Mouse (Mus musculus) limb, embryonic 11.5 days (tissue): ENCODE measurements at regions not wholly inside any gene's neighbourhood (a gene's known extent, or its start where the extent isn't known, plus 50 kb on each side); places are given as distances from the start of the nearest gene placed in this dataset.

ENCODE experiments used
- ATAC-seq: fragments of 200-750 bp; cut with Nextera tagmentation; 2 replicates; pipeline ENCODE4 v1.8.0; 2017; ENCODE audit warnings: low read depth; ENCODE audit not compliant: insufficient number of reproducible peaks, low FRiP score, low TSS enrichment
- DNase-seq: peaks from one replicate; pipeline ENCODE4 v3.0.0-alpha.2; 2015; ENCODE audit warnings: low spot score
- H3K27ac ChIP-seq: fragments of 300-500 bp; sonication (generic); replicated peaks from 2 replicates; pipeline ENCODE4 v1.5.1; 2014; ENCODE audit warnings: low read depth, mild to moderate bottlenecking, low read length
- H3K27me3 ChIP-seq: fragments of 300-500 bp; sonication (generic); 2 replicates; pipeline ENCODE4 v1.6.1; 2014; ENCODE audit warnings: mild to moderate bottlenecking, low read length, mixed read lengths; ENCODE audit not compliant: control insufficient read depth, insufficient read depth
- H3K36me3 ChIP-seq: fragments of 300-500 bp; sonication (generic); 2 replicates; pipeline ENCODE4 v1.6.1; 2014; ENCODE audit warnings: mild to moderate bottlenecking, low read length, moderate library complexity, mixed read lengths; ENCODE audit not compliant: control insufficient read depth, insufficient read depth
- H3K4me1 ChIP-seq: fragments of 300-500 bp; sonication (generic); 2 replicates; pipeline ENCODE4 v1.6.1; 2014; ENCODE audit warnings: low read length, mixed read lengths; ENCODE audit not compliant: control insufficient read depth, insufficient read depth
- H3K4me2 ChIP-seq: fragments of 300-500 bp; sonication (generic); 2 replicates; pipeline ENCODE4 v1.6.1; 2014; ENCODE audit warnings: low read depth, mild to moderate bottlenecking, moderate library complexity; ENCODE audit not compliant: severe bottlenecking
- H3K4me3 ChIP-seq: fragments of 300-500 bp; sonication (generic); 2 replicates; pipeline ENCODE4 v1.5.1; 2014; ENCODE audit warnings: low read depth, low read length
- H3K9ac ChIP-seq: fragments of 300-500 bp; sonication (generic); 2 replicates; pipeline ENCODE4 v1.6.1; 2014; ENCODE audit warnings: mild to moderate bottlenecking, low read length
- H3K9me3 ChIP-seq: fragments of 300-500 bp; sonication (generic); 2 replicates; pipeline ENCODE4 v1.6.1; 2016; ENCODE audit warnings: low read length; ENCODE audit not compliant: control insufficient read depth
- WGBS: fragments of 180-500 bp; shearing (Covaris S2); extraction: QIAGEN DNeasy Blood & Tissue Kit; methylation state at CpG from one replicate; pipeline ENCODE4 v1.1.7; 2014; 5-methylcytosine and 5-hydroxymethylcytosine counted together

DNA sequence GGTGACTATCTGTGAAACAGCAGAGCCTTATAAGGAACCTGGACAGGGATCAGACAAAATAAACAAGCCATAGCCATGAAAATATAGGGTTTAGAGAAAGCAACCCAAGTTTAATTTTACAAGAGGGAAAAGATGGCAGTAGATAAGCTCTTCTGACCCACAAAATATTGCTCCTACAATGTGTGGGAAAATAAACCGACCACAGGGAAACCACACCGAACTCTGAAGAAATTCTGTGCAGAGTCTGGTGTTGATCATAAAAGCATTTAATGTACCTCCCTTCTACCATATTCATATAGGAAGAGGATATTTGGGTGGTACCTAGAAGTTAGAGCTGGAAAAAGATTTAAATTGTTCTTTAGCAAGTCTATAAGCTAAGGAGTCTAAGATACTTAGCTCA, 146.3 kb downstream of the Ndfip2 start:
- Histone ChIP-seq H3K9me3 (no peaks in the 10 kb centered on the region), H3K9ac (no peak overlapping the region), H3K4me3 (no peak overlapping the region), H3K36me3 (no peaks in the 10 kb centered on the region), H3K27me3 (no peaks in the 10 kb centered on the region), H3K4me1 (no peaks in the 10 kb centered on the region), H3K27ac (no peak overlapping the region), H3K4me2 (no peak overlapping the region)
- no peak for ATAC-seq
- DNase-seq, result no peak
- 94% methylated on average over 2 of the region's 2 CpGs for WGBS

DNA sequence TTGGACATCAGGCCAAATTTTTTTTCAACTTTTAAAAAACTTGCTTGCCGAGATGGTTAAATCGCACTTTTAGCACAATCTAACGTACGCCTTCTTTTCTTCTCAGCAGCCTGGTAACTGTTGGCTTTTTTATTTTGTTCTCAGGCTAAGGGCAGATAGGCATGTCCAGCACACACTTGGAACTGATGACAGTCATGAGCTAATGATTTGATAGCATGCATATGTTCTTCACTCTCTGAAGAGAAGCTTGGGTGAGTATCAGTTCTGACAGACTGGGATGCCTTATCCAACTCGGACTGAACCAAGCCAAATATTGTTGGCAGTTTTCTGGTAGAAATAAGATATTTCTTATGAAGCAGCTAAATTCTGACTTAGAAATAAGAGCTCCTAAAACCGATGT, 145.9 kb downstream of the Ndfip2 start:
- Histone ChIP-seq H3K4me1 (no peaks in the 10 kb centered on the region), H3K9ac (no peak overlapping the region), H3K27me3 (no peaks in the 10 kb centered on the region), H3K36me3 (no peaks in the 10 kb centered on the region), H3K9me3 (no peaks in the 10 kb centered on the region), H3K4me3 (no peak overlapping the region), H3K4me2 (no peak overlapping the region), H3K27ac (no peak overlapping the region)
- DNase-seq, result no peak
- ATAC-seq, result no peak
- 93% methylated on average over 6 of the region's 6 CpGs for WGBS

DNA sequence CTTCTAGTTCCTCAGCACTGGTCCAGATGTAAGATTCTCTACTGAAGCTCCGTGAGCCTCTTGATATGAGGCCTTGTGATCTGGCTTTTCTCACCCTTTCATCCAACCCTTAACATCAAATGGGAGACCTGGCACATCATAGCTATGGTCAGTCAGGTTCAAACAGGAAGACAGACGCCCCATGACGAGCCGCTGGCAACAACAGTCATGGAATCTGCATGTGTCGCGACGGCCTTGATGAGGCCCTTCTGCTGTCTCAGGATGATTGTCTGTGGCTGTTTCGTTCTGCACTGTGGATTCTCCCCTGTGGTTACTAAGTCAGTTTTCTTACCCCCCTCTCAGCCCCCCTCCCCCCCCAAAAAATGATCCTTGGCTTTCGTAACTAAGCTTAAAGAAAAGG, 144.9 kb downstream of the Ndfip2 start:
- no peak for ATAC-seq
- Histone ChIP-seq H3K27me3 (no peaks in the 10 kb centered on the region), H3K36me3 (no peaks in the 10 kb centered on the region), H3K4me3 (no peak overlapping the region), H3K4me1 (no peaks in the 10 kb centered on the region), H3K9me3 (no peaks in the 10 kb centered on the region), H3K4me2 (no peak overlapping the region), H3K27ac (no peak overlapping the region), H3K9ac (no peak overlapping the region)
- 85% methylated on average over 9 of the region's 9 CpGs for WGBS
- DNase-seq, result no peak

DNA sequence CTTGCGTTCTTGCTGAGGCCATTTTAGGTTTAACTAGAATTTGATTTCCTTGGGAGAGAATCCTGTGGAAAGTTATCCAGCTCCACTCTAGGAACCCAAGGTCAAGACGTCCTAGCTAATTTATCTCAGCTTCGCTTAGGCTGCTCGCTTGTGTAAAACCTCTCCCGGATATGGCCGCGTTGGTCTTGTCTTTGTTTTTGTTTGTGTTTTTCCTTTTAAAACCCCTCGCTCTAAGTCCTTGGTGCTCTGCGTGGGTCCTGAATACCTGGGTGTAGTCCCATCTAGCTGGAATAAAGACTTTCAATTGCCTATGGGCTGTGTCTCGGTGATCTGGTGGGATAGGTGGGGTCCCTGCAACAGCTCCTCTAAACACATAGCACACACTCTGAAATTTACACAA, 144.2 kb downstream of the Ndfip2 start:
- H3K27me3 ChIP-seq, result no peaks in the 10 kb centered on the region
- no peaks in the 10 kb centered on the region for H3K9me3 ChIP-seq
- H3K9ac ChIP-seq, result no peak overlapping the region
- 95% methylated on average over 10 of the region's 10 CpGs for WGBS
- DNase-seq (no peak), ATAC-seq (no peak)
- no peaks in the 10 kb centered on the region for H3K4me1 ChIP-seq
- no peak overlapping the region for H3K4me2 ChIP-seq
- H3K27ac ChIP-seq, result no peak overlapping the region
- no peaks in the 10 kb centered on the region for H3K36me3 ChIP-seq
- no peak overlapping the region for H3K4me3 ChIP-seq

DNA sequence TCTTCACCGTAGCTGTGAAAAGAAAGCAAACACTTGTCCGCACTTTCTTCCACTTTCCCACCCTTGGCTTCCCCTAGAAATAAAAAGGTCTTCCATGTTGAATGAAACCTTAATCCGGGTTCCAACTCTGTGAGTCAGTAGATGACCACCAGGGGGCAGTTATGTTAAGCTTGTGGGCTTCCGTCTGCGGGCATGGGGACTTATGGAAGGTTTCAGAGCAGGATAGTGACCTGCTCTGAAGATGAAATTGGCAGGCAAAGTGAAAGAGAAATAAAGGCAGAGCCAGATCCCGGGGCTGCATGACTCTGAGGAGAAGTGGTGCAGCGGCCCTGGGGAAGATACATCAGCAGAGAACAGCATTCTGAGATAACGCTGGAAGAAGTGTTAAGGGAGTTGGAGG, 139.1 kb downstream of the Ndfip2 start:
- no peaks in the 10 kb centered on the region for H3K9me3 ChIP-seq
- 26% methylated on average over 8 of the region's 8 CpGs for WGBS
- no peak overlapping the region for H3K27ac ChIP-seq
- H3K9ac ChIP-seq, result no peak overlapping the region
- H3K36me3 ChIP-seq, result no peaks in the 10 kb centered on the region
- H3K4me2 ChIP-seq, result no peak overlapping the region
- no peaks in the 10 kb centered on the region for H3K27me3 ChIP-seq
- no peak overlapping the region for H3K4me3 ChIP-seq
- DNase-seq (peak; percentile 87), ATAC-seq (no peak)
- H3K4me1 ChIP-seq, result no peaks in the 10 kb centered on the region

DNA sequence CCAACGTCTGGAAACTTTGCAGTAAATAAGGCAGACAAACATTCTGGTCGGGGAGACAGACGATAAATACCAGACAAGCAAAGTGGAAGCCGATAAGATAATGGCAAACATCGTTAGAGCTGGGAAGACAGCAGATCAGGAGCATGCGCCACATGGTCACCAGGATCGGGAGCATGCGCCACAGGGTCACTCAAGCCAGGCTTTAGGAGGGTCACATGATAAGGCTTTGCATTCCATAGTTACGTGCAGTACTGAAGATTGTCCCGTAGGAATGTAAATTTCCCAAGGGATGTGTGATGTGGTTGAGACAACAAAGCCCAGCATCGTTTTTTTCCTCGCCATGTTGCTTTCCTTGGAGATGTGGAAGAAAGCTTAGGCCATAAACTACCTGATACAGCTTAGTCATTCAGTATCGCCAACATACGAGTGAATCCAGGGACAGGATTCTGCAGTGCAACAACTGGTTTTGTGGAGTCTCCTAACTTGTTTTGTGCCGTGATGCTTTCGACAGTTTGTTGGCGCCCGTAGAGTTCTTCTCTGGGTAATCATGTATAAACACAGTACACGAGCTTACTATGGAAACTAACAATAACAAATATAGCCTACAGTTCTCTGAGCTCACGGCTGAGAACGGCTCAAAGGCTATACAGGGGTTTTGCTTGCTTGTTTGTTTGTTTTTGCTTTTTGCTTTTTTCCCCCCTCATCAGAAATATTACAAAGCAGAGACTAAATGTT, 133.9 kb downstream of the Ndfip2 start:
- Histone ChIP-seq H3K4me3 (no peak overlapping the region), H3K4me1 (no peaks in the 10 kb centered on the region), H3K27me3 (no peaks in the 10 kb centered on the region), H3K9ac (no peak overlapping the region), H3K27ac (no peak overlapping the region), H3K9me3 (no peaks in the 10 kb centered on the region), H3K4me2 (no peak overlapping the region), H3K36me3 (no peaks in the 10 kb centered on the region)
- WGBS, result 87% methylated on average over 21 of the region's 21 CpGs
- ATAC-seq (no peak), DNase-seq (no peak)

DNA sequence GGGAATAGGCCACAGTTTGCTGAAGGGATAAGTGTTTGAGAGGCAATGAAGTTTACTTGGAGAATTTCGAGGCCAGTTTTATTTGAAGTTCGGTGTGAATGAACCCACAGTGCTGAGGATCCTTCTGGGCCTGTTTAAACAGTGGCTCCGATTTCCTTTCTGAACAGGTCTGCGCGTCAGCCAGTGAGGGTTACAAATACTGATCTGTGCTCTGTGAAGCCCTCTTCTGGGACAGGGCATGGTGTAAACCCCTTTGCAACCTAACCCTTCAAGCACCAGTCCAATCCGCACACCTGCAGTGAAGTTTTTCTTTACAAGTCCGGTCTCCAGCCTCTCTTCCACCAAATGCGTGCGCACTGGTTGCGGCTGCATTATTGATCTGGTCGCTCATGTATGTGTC, 133.1 kb downstream of the Ndfip2 start:
- no peaks in the 10 kb centered on the region for H3K4me1 ChIP-seq
- no peak for DNase-seq
- no peak for ATAC-seq
- no peaks in the 10 kb centered on the region for H3K36me3 ChIP-seq
- no peaks in the 10 kb centered on the region for H3K27me3 ChIP-seq
- H3K27ac ChIP-seq, result no peak overlapping the region
- 77% methylated on average over 11 of the region's 11 CpGs for WGBS
- H3K9me3 ChIP-seq, result no peaks in the 10 kb centered on the region
- no peak overlapping the region for H3K9ac ChIP-seq
- H3K4me2 ChIP-seq, result no peak overlapping the region
- no peak overlapping the region for H3K4me3 ChIP-seq

DNA sequence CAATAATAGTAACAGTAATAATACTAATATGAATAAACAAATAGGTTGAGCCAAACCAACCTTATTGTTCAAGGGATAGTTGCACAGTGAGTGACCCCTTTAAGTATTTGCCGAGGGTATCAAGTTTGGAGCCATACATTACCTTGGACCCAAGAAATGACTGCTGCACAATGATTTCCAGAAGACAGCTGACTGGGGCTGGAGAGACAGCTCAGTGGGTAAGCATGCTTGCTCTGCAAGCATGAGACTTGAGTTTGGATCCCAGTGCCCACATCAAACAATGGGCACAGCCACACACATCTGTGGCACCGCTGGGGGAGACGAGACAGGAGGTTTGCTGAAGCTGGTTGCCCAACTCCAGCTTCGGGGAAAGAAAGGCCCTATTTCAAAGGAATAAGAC, 126.7 kb downstream of the Ndfip2 start:
- Histone ChIP-seq H3K4me2 (no peak overlapping the region), H3K36me3 (no peaks in the 10 kb centered on the region), H3K27ac (no peak overlapping the region), H3K27me3 (no peaks in the 10 kb centered on the region), H3K4me3 (no peak overlapping the region), H3K9me3 (no peaks in the 10 kb centered on the region), H3K9ac (no peak overlapping the region), H3K4me1 (no peaks in the 10 kb centered on the region)
- ATAC-seq, result no peak
- no peak for DNase-seq
- 86% methylated on average over 4 of the region's 4 CpGs for WGBS

DNA sequence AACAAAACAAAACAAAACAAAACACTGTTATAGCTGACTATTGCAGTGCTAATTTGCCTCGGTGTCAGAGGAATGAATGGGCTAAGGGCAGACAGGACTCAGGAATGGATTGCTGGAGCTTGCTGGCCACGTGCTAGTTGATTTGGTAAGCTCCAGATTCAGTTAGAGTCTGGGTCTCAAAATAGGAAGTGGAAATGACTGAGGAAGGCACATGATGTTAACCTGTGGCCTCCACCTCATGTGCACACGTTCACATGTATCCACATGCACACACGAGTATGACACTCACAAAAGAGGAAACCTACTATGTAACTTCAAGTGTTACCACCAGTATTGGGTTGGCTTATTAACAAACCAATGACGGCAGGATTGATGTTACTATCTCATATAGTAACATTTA, 125.0 kb downstream of the Ndfip2 start:
- ATAC-seq, result no peak
- H3K4me3 ChIP-seq, result no peak overlapping the region

More for the DNA sequence above, 125.0 kb downstream of the Ndfip2 start:
- Histone ChIP-seq H3K9me3 (no peaks in the 10 kb centered on the region), H3K27ac (no peak overlapping the region), H3K27me3 (no peaks in the 10 kb centered on the region), H3K4me1 (peaks cover 7% of the 10 kb centered on the region; the same call in 1 of the 2 replicates), H3K9ac (no peak overlapping the region), H3K4me2 (no peak overlapping the region), H3K36me3 (no peaks in the 10 kb centered on the region)
- DNase-seq, result no peak
- 80% methylated on average over 5 of the region's 5 CpGs for WGBS
